Mouse (Mus musculus) heart, adult 9 months (tissue): ENCODE measurements around the gene Faf2.

ENCODE experiments used
- DNase-seq, 2 experiments: peaks; one replicate each; pipeline ENCODE4 v3.0.0; 2022; ENCODE audit warnings: low spot score in 2 of 2

Faf2 gene

GRCm38 (mm10) chr13:54680184-54680853 is 58.7 kb downstream of the Faf2 start:
- no peak for DNase-seq

GRCm38 (mm10) chr13:54681291-54681690 is 59.7 kb downstream of the Faf2 start:
- DNase-seq, result no peak

GRCm38 (mm10) chr13:54683301-54683700 is 61.7 kb downstream of the Faf2 start:
- DNase-seq, result no peak

- DNase-seq, result no peak
Observed at GRCm38 (mm10) chr13:54684140-54684896, 62.7 kb downstream of the Faf2 start.

DNA sequence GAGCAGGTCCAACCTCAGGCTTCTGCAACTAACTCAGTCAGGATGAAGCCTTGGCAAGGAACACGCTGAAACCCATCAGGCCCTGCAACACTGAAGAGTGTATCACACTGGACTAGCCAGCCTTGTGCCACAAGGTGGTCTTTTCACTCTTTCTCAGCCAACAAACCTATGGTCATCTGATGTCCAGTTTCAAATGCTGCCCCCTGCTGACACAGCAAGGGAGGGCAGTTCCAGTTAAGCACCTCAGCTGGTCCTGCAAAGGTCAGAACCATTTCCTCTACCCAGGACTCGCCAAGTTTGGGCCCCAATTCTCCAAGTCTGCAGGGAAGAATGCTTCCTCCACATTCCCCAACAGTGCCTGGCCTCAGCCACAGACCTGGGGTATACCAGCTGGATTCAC is 63.6 kb downstream of the Faf2 start:
- peak in 1 of 2 experiments; percentile 40 for DNase-seq

GRCm38 (mm10) chr13:54686139-54687053 is 64.8 kb downstream of the Faf2 start:
- DNase-seq, result no peak

DNA sequence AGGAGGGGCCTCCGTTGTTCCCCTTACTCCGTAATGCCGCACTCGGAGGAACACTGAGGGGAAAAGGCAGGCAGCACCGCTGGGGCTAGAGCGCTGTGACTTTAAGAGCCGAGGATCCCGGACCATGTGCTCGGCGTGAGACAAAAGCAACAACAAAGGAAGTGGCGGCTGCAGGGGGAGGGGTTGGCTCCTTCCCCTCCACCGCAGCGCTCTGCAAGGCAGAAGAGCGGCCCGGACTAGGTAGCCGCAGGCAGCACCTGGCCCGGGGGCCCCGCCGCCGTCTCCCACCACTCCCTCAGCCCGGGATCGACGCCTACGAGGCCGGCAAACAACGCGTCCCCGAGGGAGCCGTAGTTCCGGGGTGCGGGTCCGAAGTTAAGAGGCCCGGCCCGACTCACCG is 65.5 kb downstream of the Faf2 start:
- peak; percentile 80 to 87 for DNase-seq

DNA sequence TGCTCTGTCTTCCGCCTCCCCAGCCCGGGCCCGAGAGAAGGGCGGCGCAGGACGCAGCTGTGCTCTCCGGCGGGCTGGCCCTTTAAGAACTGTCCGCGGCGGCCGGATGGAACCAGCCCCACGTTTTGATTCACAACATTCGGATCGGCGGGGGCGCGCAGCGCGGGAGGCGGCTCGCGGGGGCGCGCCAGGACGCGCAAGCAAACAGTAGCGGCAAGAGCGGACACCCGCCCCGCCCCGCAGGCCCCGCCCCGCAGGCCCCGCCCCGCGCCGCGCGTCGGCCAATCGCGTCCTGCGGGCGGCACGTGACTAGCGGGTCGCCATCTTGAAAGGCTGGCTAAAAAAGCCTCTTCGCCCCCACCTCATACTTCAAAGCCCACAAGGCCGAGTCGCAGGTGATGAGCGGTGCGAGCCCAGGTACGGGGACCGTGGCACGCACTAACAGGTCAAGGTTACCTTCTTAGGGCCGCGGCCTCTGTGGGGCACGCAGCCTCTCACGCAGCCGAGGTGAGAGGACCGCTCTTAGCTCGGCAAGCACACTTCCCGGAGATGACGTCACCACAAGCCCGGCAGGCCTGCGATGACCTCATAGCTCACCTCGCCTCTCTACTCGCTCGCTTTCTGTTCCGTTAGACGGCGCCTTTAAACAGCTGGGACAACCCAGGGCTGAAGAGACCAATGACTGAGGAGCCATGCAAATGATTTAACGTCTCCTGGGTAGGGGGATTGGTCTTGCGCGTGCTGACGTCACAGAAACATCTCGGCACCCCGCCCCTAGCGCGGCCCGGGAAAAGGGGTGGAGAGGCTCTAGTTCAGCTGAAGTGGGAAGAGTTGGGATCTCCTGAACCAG is 66.2 kb downstream of the Faf2 start:
- DNase-seq, result peak; percentile 96 to 97

DNA sequence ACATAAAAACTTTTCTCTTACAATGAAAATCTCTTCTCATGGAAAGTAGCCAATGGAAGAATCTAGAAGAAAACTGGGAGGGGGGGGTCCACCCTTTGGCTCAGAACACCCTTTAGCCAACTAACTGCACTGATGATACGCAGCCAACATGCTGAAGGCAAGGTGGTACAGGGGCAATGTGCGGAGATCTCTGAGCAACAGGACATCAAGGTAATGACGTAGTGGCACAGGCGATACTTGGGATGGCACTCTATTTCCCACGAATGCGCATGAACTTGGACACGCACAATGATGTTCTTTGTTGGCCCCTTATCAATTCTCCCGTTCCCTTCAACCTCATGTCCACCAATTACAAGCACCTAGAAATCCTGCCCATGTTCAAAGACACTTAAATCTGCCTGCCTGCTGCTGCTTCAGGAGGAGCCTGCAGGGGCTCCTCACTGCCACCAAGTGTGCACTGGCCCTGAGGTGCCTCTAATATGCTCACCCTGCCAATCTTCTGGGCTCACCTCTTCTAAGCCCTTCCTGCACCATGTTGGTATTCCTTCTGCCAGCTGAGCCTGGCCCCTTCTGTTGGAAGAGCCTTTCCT is 68.7 kb downstream of the Faf2 start:
- DNase-seq, result no peak

DNA sequence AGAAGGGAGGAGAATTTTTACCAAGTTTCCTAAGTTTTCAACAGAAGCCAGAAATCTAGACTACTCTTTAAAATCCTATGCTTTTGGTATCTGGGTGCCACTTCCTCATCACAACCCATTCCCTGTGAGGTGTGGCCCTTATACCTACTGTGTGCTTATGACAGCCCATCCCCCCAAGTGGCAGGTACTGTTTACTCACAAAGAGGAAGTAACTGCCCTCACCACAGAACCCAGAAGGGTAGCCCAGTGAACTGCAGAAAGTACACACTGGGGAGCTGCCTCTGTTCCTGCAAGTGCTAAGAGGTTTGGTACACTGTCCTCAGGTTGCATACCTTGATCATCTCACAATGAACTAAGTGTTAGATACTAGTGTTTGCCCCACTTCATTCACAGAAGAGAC is 70.2 kb downstream of the Faf2 start:
- no peak for DNase-seq

DNA sequence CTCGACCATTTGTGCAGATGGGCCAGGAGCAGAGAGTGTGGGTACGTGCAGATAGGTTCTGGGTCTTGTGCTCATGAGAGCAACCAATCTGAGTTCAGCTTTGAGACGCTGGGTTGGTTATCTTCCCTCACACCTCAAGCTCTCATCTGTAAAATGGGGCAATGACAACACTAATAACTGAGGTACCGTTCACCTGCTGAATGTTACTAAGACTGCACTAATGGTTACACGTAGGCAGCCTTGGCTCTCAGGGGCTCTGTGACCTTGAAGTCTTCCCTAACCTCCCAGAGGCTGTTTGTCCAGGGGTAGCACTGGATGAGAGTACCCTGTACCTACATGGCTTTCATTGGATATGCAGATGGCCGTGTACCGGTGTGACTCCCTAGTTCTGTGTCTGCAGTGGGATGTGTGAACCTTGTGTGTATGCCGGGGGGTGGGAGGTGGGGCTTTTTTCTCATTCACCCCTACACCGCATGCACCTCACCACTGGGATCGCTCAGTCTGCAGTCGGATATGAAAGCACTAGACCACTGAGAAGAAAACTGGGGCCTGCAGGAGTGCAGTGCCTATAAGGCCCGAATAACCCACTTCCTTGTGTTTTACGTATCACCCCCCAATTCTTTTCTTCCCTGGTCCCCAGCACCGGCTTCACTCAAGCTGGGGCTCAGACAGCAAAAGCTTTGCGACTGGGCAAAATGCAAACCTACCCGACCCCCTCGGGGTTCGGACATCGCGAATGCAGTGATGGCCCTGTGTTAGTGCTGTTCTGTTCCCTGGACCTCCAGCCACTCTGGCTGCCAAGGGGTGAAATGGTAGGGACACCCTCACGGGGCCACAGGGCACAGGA is 71.3 kb downstream of the Faf2 start:
- no peak for DNase-seq

DNA sequence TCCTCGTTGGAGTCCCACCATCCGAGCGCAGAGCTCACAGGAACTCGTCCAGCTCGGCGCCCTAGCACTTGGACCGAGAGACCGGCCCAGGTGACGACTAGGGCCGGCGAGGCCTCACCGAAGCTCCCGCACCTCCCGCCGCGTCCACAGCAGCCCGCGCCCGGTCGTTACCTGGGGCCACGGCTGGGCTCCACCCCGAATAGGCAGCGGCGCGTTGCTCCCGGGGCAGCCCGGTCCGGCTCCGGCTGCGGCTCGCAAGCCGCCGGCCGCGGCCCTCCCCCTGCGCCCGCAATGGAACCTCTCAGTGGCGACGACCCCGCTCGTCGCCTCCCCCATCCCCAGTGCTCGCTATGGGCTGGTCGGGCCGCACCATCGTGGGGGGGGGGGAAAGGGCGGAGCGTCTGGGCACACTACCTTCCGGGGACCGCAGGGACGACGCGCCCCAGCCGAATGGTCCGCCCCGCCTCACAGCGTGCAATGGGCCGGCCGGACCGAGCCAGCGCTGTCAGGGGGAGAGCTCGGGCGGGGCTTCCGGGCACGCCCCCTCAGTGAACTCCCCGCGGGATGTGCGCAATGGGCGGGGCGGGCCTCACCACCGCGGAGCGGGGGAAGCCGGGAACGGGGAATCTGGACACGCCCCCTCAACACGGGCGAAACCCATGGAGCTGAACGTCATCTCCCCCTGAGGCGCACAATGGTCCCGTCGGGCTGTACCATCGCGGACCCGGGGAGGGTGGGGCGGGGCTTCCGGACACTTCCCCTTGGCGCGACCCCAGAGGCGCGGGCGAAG is 72.2 kb downstream of the Faf2 start, which contains the start of gene Rnf44:
Rnf44 (minus strand) TSS at position 350 of the 790 bp plus-strand sequence.
- DNase-seq, result peak; percentile 98 to 99

GRCm38 (mm10) chr13:54694348-54695060 is 72.9 kb downstream of the Faf2 start:
- DNase-seq, result peak; percentile 87 to 95

DNA sequence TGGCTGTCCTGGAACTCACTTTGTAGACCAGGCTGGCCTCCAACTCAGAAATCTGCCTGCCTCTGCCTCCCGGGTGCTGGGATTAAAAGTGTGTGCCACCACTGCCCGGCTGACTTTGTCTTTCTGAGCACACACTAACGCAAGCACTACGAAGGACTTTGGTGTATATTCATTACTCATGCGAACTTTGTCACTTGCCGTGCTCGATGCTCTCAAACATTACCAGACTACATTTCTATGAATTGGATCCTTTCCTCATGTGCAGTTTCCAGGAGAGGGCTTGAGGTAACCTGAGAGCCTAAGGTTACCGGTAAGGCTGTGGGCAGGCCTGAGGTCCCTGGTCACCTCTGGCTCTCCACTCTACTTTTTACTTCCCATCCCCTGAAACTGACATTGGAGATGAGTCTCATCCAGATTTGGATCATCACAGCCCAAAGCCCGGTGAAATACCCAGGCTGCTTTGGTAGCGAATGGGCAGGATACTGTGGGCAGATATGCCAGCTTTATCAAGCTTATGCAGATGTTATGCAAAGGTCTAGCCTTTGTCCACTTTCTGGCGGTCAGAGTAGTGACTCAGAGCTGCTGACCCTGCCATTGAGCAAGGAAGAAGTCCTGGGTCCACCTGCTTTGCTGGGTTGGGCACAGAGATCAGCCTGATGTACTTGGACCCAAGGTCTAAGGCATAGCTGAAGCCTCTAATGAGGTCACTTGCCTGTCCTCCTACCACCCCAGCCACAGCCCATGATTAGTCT is 74.1 kb downstream of the Faf2 start:
- no peak for DNase-seq

- no peak for DNase-seq
Observed at GRCm38 (mm10) chr13:54701243-54701642, 79.7 kb downstream of the Faf2 start, which contains the start of gene Cdhr2. TSS of gene Cdhr2 (plus strand) at chr13:54701461.

DNA sequence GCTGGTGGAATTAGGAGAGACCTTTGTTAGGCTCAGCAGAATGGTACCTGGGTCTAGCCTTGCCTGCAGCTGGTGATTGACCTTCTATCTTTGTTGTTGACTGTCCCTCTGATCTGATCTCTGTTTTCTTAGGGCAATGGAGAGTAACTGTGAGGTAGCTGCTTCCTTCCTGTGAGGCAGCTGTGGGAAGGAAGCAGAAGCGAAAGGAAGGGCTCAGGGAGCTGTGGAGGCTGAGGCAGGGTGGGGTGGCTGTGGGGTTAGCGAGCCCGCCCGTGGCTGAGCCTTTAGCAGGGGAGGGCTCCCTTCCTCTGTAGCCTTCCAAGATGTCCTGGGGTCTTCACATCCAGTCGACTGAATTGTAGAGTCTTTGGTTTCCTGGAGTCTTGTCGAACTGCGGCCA is 80.9 kb downstream of the Faf2 start:
- no peak for DNase-seq

GRCm38 (mm10) chr13:54704890-54705289 is 83.3 kb downstream of the Faf2 start:
- DNase-seq, result no peak

DNA sequence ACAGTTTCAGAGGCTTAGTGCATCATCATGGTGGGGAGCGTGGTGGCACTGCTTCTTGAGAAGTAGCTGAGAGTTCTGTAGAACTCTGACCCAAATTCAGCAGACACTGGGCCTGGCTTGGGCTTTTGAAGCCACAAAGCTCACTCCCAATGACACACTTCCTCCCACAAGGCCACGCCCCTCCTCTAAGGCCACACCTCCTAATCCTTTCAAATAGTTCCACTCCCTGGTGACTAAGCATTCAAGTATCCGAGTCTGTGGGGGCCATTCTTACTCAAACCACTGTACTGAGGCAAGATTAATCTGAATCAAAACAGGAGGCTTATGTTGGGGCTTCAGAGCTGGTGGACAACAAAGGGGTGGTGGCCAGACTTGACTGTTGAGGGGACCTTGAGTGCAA is 89.3 kb downstream of the Faf2 start:
- DNase-seq, result no peak
